Mouse (Mus musculus) hindbrain, embryonic 12.5 days (tissue): ENCODE measurements at regions not wholly inside any gene's neighbourhood (a gene's known extent, or its start where the extent isn't known, plus 50 kb on each side); places are given as distances from the start of the nearest gene placed in this dataset.

Source experiments
- ATAC-seq: fragments of 200-750 bp; cut with Nextera tagmentation; 2 replicates; pipeline ENCODE4 v1.8.0; 2017; ENCODE audit warnings: moderate TSS enrichment; ENCODE audit not compliant: low FRiP score
- H3K27ac ChIP-seq: fragments of 300-500 bp; sonication (generic); 2 replicates; pipeline ENCODE4 v1.5.1; 2016; ENCODE audit warnings: mild to moderate bottlenecking
- H3K27me3 ChIP-seq: fragments of 300-500 bp; sonication (generic); 2 replicates; pipeline ENCODE4 v1.6.1; 2016; ENCODE audit warnings: mild to moderate bottlenecking
- H3K36me3 ChIP-seq: fragments of 300-500 bp; sonication (generic); 2 replicates; pipeline ENCODE4 v1.6.1; 2016; ENCODE audit warnings: mild to moderate bottlenecking
- H3K4me1 ChIP-seq: fragments of 300-500 bp; sonication (generic); 2 replicates; pipeline ENCODE4 v1.6.1; 2016
- H3K4me2 ChIP-seq: fragments of 300-500 bp; sonication (generic); replicated peaks from 2 replicates; pipeline ENCODE4 v1.6.1; 2016; ENCODE audit warnings: mild to moderate bottlenecking
- H3K4me3 ChIP-seq: fragments of 300-500 bp; sonication (generic); 2 replicates; pipeline ENCODE4 v1.5.1; 2016; ENCODE audit warnings: mild to moderate bottlenecking
- H3K9ac ChIP-seq: fragments of 300-500 bp; sonication (generic); 2 replicates; pipeline ENCODE4 v1.6.1; 2016; ENCODE audit warnings: mild to moderate bottlenecking, moderate library complexity
- H3K9me3 ChIP-seq: fragments of 300-500 bp; sonication (generic); replicated peaks from 2 replicates; pipeline ENCODE4 v1.6.1; 2016; ENCODE audit warnings: mild to moderate bottlenecking
- WGBS: fragments of 180-500 bp; shearing (Covaris S2); methylation state at CpG from one replicate; pipeline ENCODE4 v1.1.7; 2016; 5-methylcytosine and 5-hydroxymethylcytosine counted together

DNA sequence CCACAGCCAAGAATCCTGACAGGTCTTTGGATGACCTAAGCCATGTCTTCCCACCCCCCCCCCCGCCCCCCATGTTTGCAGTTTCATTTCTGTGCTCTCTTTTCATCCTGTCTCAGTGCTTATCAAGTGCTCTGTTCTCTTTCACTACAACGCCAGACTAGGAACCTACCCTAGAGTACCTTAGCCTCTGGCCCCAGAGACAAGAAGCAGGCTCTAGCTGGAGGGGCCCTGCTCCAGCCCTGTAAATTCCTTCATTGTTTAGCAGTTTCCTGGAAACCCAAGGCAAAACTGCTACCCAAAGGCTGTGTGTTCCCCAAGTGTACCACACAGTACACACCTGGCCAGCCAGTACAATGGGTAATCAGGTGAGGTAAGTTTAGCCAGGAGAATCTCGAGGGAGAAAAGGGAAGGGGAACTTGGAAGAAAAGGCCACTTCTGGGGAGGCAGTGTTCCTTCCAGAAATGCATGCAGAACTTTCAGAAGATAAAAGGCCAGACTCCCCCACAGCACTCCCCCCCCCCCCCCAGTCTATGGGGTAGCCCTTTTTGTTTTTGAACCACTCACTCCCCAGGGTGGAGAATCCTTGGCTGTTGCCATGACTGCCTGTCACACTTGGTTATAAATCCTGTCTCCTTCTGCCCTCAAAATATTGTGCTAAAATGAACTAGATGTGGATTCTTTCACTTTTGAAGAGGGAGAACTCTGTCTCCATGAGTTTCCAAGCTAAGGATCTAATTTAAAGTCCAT lies 419.1 kb downstream of the Efnb2 start:
- 16% methylated on average over 3 of the region's 3 CpGs for WGBS
- Histone ChIP-seq H3K4me1 (peaks cover 18% of the 10 kb centered on the region), H3K36me3 (no peaks in the 10 kb centered on the region), H3K27ac (peak overlapping the region; percentile 48; the same call in 1 of the 2 replicates), H3K4me2 (no peak overlapping the region), H3K9ac (no peak overlapping the region), H3K27me3 (no peaks in the 10 kb centered on the region), H3K4me3 (no peak overlapping the region), H3K9me3 (no peaks in the 10 kb centered on the region)
- ATAC-seq = peak; percentile 78

- H3K27ac ChIP-seq = peak overlapping the region; percentile 36; the same call in 1 of the 2 replicates
- H3K36me3 ChIP-seq = no peaks in the 10 kb centered on the region
- peaks cover 18% of the 10 kb centered on the region for H3K4me1 ChIP-seq
- no peak overlapping the region for H3K4me3 ChIP-seq
- no peaks in the 10 kb centered on the region for H3K27me3 ChIP-seq
- no peak for ATAC-seq
- 63% methylated on average over 9 of the region's 9 CpGs for WGBS
- no peak overlapping the region for H3K9ac ChIP-seq
- H3K4me2 ChIP-seq = no peak overlapping the region
- no peaks in the 10 kb centered on the region for H3K9me3 ChIP-seq
These were observed 419.9 kb downstream of the Efnb2 start for GRCm38 (mm10) chr8:8241051-8241688.

DNA sequence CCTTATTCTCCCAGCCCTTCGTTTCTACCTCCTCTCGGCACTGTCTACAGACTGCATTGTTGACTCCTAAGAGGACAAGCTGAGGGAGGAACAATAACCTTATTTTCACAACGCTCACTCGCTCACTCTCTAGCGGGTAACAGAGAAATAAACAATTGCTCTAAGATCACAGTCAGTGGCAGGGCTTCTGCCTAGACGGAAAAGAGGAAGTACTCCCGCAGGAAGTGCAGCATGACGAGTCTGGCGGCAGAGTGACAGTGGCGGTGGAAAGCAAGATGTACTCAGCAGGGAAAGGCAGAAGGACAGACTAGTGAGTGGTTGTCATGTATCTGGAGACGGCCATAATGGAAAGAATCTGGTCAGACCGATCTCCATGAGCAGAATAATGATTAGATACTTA lies 421.6 kb downstream of the Efnb2 start:
- Histone ChIP-seq H3K27ac (no peak overlapping the region), H3K4me2 (no peak overlapping the region), H3K9me3 (no peaks in the 10 kb centered on the region), H3K36me3 (no peaks in the 10 kb centered on the region), H3K4me1 (peaks cover 18% of the 10 kb centered on the region), H3K9ac (no peak overlapping the region), H3K4me3 (no peak overlapping the region), H3K27me3 (no peaks in the 10 kb centered on the region)
- 61% methylated on average over 12 of the region's 12 CpGs for WGBS
- no peak for ATAC-seq

GRCm38 (mm10) chr8:8238051-8238450 lies 423.0 kb downstream of the Efnb2 start:
- Histone ChIP-seq H3K27me3 (no peaks in the 10 kb centered on the region), H3K4me3 (no peak overlapping the region), H3K4me2 (no peak overlapping the region), H3K36me3 (no peaks in the 10 kb centered on the region), H3K4me1 (peaks cover 18% of the 10 kb centered on the region), H3K27ac (no peak overlapping the region), H3K9ac (no peak overlapping the region), H3K9me3 (no peaks in the 10 kb centered on the region)
- WGBS = 93% methylated on average over 6 of the region's 6 CpGs
- ATAC-seq = no peak

DNA sequence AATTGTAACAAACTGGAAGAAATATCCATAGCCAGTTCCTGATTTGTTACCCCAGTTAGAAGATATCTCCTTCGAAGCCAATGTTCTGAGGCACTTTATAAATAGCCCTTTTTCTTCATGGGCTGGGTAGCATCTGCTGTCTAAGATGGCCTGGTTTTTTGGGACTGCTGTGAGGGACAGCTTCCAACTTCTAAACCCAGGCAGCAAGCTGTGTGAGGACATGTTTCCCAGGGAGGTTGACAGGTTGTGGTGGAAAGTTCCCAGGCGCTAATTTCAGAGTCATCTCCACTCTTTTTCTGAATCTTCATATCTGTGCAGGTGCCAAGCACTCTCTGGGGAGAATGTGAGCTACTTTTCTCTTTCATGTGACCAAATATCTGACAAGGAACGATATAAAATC lies 427.4 kb downstream of the Efnb2 start:
- H3K4me1 ChIP-seq = peaks cover 5% of the 10 kb centered on the region; the same call in 1 of the 2 replicates
- no peak for ATAC-seq
- no peak overlapping the region for H3K27ac ChIP-seq
- H3K9ac ChIP-seq = no peak overlapping the region
- no peaks in the 10 kb centered on the region for H3K27me3 ChIP-seq
- no peak overlapping the region for H3K4me2 ChIP-seq
- H3K36me3 ChIP-seq = no peaks in the 10 kb centered on the region
- no peak overlapping the region for H3K4me3 ChIP-seq
- WGBS = 87% methylated on average over 3 of the region's 3 CpGs
- no peaks in the 10 kb centered on the region for H3K9me3 ChIP-seq

- H3K27me3 ChIP-seq = no peaks in the 10 kb centered on the region
- H3K4me2 ChIP-seq = no peak overlapping the region
- no peak for ATAC-seq
- no peak overlapping the region for H3K4me3 ChIP-seq
- WGBS = 90% methylated on average over 4 of the region's 4 CpGs
- no peak overlapping the region for H3K9ac ChIP-seq
- no peak overlapping the region for H3K27ac ChIP-seq
- H3K4me1 ChIP-seq = peaks cover 5% of the 10 kb centered on the region; the same call in 1 of the 2 replicates
- no peaks in the 10 kb centered on the region for H3K9me3 ChIP-seq
- H3K36me3 ChIP-seq = no peaks in the 10 kb centered on the region
These were observed 427.9 kb downstream of the Efnb2 start for GRCm38 (mm10) chr8:8233156-8233555.

GRCm38 (mm10) chr8:8231996-8232632 lies 428.9 kb downstream of the Efnb2 start:
- H3K27ac ChIP-seq = 0 out of 2 replicates have a peak overlapping the region, but pooled peaks have one; percentile 19
- no peaks in the 10 kb centered on the region for H3K27me3 ChIP-seq
- H3K4me3 ChIP-seq = no peak overlapping the region
- H3K4me1 ChIP-seq = peaks cover 5% of the 10 kb centered on the region; the same call in 1 of the 2 replicates
- WGBS = 50% methylated on average over 13 of the region's 13 CpGs
- H3K9ac ChIP-seq = no peak overlapping the region
- H3K36me3 ChIP-seq = no peaks in the 10 kb centered on the region
- H3K9me3 ChIP-seq = no peaks in the 10 kb centered on the region
- peak; percentile 66 for ATAC-seq
- H3K4me2 ChIP-seq = no peak overlapping the region

DNA sequence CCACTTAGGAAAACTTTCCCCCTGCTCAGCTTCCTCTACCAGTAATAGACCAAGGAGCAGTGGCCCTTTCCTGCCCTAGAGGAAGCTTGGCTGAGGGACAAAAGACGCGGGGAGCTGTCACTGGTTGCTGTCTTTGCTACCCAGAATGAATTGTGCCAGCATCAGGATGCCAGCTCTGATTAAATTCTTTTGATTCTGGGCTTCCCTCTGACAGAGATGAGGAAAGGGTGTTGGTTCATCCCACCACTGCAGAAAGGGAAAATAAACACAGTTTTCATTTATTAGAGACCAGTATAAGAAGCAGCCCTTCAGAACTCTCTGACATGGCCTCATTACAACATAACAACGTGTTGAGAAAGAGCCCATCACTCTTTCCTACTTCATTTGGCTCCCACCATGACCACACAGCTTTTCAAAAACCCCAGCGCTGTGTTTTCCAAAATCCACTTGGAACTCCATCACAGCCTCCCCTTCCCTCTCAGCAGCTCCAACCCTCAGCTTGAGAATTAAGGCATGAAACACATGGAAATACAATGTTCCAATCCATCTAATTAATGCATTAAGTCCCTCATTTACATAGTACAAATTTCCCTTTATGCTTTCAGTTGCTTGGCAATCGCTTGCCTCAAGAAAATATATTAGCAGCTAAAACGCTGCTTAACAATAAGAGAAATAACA lies 429.6 kb downstream of the Efnb2 start:
- 50% methylated on average over 6 of the region's 6 CpGs for WGBS
- Histone ChIP-seq H3K4me2 (no peak overlapping the region), H3K27ac (0 out of 2 replicates have a peak overlapping the region, but pooled peaks have one; percentile 19), H3K9ac (no peak overlapping the region), H3K9me3 (no peaks in the 10 kb centered on the region), H3K27me3 (no peaks in the 10 kb centered on the region), H3K36me3 (no peaks in the 10 kb centered on the region), H3K4me1 (peaks cover 5% of the 10 kb centered on the region; the same call in 1 of the 2 replicates), H3K4me3 (no peak overlapping the region)
- peak; percentile 82 for ATAC-seq

DNA sequence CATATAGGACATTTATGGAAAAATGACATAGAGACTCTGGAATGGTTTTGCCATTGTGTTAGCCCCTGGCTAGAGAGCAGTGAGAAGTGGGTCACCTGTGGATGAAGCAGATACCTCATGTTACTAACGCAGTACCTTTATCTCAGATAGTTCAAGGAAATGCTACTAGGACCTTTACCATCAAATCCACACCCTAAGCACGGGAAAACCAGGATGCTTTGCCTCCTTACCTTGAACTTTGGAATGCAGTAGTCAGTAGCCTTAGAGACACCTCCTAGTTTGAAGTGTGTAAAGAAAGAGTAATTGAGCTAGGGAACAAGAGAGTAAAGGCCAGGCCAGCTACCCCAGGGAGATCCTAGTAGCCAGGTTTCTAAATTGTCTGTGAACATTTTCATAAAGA lies 435.0 kb downstream of the Efnb2 start:
- 89% methylated on average over 2 of the region's 2 CpGs for WGBS
- no peaks in the 10 kb centered on the region for H3K36me3 ChIP-seq
- H3K9me3 ChIP-seq = no peaks in the 10 kb centered on the region
- no peaks in the 10 kb centered on the region for H3K27me3 ChIP-seq
- no peak for ATAC-seq
- no peak overlapping the region for H3K27ac ChIP-seq
- no peaks in the 10 kb centered on the region for H3K4me1 ChIP-seq
- H3K9ac ChIP-seq = no peak overlapping the region
- no peak overlapping the region for H3K4me3 ChIP-seq
- H3K4me2 ChIP-seq = no peak overlapping the region

- Histone ChIP-seq H3K27ac (no peak overlapping the region), H3K4me1 (no peaks in the 10 kb centered on the region), H3K9me3 (no peaks in the 10 kb centered on the region), H3K4me2 (no peak overlapping the region), H3K27me3 (no peaks in the 10 kb centered on the region), H3K9ac (no peak overlapping the region), H3K36me3 (no peaks in the 10 kb centered on the region), H3K4me3 (no peak overlapping the region)
- WGBS = 61% methylated on average over 2 of the region's 2 CpGs
- no peak for ATAC-seq
These were observed 435.7 kb downstream of the Efnb2 start for GRCm38 (mm10) chr8:8225175-8225830.

DNA sequence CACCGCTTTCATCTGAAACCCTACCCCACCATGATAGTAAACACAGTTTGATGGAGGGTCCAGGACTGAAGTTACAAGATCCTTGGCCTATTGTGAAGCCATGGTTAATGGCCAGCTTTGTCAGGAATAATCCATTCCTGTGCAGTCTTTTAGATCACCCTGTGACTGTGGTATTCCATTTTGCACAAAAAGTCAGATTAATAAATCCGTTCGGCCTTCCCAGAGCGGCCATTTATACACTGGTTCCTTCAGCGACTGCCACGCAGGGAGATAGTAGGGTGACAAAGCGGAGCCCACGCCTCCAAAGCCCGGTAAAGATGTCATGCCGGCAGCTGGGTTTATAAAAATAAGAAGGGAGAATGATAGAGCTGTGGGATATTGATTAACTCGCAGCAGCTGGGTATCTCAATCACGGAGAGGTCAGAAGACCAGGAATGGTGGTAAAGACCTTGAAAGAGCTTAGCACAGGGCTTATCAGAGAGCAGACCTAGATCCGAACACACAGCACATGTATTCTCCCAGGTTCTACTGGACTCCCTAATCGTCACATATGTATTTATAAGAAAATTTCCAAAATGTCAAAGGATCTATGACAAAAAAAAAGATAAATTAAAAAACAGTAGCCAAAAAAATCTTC lies 440.5 kb downstream of the Efnb2 start:
- no peaks in the 10 kb centered on the region for H3K27me3 ChIP-seq
- H3K27ac ChIP-seq = peak overlapping the region; percentile 52; the same call in 1 of the 2 replicates
- WGBS = 32% methylated on average over 14 of the region's 14 CpGs
- peak; percentile 26; the same call in 1 of the 2 replicates for ATAC-seq
- H3K36me3 ChIP-seq = no peaks in the 10 kb centered on the region
- H3K4me2 ChIP-seq = peak overlapping the region; percentile 24
- peaks cover 3% of the 10 kb centered on the region; the same call in 1 of the 2 replicates for H3K4me1 ChIP-seq
- H3K4me3 ChIP-seq = no peak overlapping the region
- no peak overlapping the region for H3K9ac ChIP-seq
- no peaks in the 10 kb centered on the region for H3K9me3 ChIP-seq
